Mouse (Mus musculus): Measurements from ENCODE around the gene Arx. TPM values are rescaled to one million over a fixed set of nuclear protein-coding genes. Genes with fewer than 3 reads are reported as not detected.

The Arx gene
- polyA plus RNA-seq, 1 experiment = 41.8 TPM

- DNase-seq (ENCODE audit: extremely low spot score in 1 of 2, low spot score in 1 of 2) = no peak
Measured at GRCm38 (mm10) chrX:93319979-93320378, 33.7 kb downstream of the Arx start.

GRCm38 (mm10) chrX:93321336-93321735, 35.1 kb downstream of the Arx start:
- DNase-seq (ENCODE audit: extremely low spot score in 1 of 2, low spot score in 1 of 2) = no peak

All from frontal cortex, adult 2 months (tissue).